Mouse (Mus musculus): Measurements from ENCODE around the gene Dstn.

GRCm38 (mm10) chr2:143924085-143924484 is 9.0 kb downstream of the Dstn start:
- TF ChIP-seq POLR2A (IDR thresholded peaks at IDR 0.05; ENCODE audit: borderline replicate concordance, insufficient read depth, low read length) (no peak), CTCF (IDR thresholded peaks at IDR 0.05; ENCODE audit: borderline replicate concordance, insufficient read depth, low read depth, low read length) (no peak)
